Mouse (Mus musculus) ES-CJ7 (cell line): ENCODE data around the gene Tbc1d16.

Source experiments
- DNase-seq: peaks from one replicate; pipeline ENCODE4 v3.0.0; 2011; ENCODE audit warnings: low read depth, low spot score

Tbc1d16 gene

DNA sequence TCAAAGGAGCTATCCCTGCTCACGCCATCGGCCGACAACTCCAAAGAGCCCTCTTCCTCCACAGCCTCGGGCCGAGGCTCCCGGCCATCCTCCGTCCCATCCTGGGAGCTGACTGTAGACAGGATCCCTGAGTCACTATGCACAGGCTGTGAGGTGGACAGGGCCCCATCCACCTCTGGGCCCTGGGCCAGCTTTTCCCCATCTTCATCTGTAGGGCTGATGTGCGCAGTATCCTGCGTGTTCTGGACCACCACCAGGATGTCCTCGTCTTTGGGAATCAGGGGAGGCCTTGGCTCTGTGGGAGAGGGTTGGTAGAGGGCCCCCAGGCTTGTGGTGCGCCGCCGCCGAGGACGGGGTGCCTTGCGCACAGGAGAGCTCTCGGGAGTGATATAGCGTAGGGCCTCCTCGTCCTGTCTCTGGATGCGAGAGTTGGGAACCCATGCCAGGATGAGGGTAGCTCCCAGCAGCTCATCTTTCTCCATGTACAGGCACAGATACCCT lies 19.4 kb downstream of the Tbc1d16 start:
- DNase-seq, result no peak

DNA sequence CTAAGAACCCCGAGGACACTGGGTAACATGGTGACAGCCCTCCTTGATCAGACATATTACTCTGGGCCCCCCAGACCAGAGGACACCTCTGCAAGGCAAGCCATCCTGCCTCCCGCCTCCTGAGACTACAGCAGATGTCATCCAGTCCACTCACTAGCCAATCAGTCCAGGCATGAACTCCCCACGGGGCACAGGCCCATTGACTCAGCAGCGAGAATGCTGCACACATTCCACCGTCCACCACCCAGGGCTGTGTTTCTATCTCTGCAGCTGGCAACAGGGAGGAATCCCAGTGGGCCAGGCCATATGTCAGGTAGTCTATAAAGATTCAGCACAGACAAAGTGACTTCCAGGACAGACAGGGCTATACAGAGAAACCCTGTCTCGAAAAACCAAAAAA lies 20.3 kb downstream of the Tbc1d16 start:
- DNase-seq, result no peak

DNA sequence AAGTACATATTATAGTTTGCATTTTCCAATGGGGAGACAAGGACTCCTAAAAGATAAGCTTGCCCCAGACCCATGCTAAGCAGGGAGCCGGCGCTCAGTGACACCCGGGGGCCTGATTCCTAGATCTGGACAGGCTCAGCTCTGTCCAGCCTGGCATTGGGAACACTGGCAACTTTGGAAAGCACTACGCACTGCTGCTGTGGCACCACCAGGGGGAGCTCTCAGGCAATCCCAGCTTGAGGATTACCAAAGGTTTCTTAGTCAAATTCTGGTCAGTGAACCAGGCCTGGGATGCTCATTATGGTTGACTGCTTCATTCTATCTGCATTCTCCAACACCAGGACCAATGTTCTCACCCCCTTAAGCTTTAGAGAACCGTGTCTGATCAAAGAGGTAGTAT lies 21.7 kb downstream of the Tbc1d16 start:
- peak; percentile 72 for DNase-seq

DNA sequence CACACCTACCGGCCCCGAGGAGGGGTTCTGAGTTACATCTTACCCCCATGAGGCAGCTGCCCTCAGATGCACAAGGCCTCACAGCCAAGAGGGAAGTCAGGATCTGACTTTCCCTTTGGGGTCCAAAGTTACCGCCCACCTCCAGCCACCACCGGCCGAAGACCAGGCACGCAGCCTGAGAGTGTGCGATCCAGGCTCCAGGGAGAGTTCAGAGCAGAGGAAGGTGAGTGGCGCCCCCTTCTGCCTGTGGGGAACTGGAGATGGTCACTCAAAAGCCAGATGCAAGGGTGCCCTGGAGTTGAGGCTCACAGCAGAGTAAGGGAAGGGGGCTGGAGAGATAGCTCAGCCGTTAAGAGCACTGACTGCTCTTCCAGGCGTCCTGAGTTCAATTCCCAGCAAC lies 22.6 kb downstream of the Tbc1d16 start:
- peak; percentile 68 for DNase-seq

DNA sequence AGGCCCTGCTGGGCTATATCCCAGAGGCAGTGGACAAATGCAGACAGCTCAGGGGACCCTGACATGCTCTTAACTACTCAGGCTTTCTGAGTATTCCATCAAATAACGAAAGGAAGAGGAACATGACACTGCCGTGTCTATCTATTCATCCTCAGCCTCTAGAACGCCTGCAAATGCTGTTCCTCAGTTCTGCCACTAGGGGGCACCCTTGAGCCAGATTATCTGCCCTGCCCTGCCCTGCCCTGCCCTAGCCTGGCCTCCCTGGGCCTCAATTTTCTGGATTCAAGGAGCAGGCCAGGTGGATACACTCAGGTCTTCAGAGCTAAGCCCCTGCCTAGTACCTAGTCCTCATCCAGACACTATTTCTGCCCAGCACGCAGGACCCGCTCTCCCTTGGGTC lies 24.9 kb downstream of the Tbc1d16 start:
- DNase-seq, result no peak

DNA sequence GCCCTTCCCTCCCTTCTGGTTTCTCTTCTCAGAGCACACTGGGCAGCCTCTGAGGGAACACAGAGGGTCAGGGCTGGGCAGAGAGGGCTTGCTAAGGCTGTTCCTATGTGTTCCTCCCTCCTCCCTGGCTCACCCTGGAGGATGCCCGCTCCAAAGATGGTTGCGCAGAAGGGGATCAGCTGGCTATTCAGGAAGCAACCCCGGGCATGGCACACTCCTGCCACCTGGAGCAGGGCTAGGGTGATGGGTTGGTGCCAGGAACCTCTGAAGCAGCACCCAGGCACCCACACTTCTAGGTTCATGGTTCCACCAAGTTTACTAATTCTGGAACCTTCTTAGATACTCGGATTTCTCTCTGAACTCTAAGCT lies 29.1 kb downstream of the Tbc1d16 start:
- DNase-seq, result no peak

DNA sequence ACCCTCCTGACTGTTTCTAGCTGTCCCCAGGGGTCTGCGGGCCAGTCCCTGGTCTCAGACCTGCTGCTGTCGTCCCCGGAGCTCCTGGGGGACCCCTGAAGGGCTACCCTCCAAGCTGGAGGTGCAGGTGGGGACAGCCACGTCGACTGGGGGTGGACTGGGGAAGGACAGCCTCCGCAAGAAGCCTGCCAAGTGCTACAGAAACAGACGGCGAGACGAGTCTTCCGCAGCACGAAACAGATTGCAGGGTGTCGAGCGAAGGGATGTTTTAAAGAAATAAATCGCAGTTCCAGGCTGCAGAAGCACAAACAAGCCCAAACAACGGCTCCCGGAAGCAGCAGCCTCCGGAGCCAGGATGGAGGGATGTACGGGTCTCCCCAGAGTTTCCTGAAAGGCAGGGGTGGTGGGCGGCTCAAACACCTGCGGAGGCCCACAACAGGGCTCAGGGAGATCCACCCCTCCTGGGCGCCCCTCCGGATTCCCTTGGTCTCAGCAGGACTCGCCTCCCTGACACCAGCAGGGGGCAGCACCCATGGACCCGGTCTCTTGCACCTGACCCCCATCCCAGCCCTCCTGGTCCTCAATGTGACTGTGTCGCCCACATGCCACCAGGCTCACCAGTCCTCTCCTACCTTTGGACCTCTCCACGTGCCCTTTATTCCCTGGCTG lies 29.6 kb downstream of the Tbc1d16 start:
- DNase-seq, result peak; percentile 50

DNA sequence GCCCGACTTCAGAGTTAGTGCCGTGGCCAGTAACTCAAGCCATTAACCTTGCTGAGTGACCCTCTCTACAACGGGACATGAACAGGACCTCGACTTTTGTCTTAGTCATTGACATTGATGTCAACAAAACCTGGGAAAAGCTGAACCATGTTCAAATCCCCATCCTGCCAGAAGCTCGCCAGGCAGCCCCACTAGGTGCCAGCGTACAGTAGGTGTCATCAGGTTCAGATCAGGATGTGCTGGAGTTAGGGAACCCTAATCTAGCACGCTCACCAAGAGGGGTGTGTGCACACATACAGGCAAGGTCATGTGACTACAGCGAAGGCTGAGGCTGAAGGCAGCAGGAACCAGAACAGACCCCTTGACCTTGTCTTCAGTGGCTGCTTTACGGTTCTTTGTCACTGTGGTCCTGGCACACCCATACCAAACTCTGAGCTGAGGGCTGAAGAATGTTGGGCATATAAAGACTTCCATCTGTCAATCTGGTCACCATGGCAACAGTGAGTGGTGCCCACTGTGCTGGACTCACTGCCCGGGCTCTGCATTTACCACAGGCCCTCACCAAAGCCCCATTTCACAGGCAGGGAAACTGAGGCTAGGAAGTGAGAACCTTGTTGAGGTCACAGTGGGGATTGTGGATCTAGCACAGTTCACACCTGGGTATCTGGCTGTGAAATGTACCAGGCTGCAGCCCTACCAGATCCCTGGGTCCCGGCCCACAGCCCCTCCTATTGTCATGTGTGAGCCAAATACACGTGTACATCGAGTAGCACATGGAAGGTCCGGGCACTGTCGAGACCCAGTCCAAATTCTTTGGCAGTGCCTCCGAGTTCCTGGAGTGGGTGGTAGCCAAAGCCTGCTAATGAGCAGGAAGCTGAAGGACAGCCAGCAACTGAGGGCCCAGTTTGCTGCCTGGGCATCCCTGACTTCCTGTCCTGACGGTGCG lies 30.4 kb downstream of the Tbc1d16 start:
- DNase-seq, result no peak

DNA sequence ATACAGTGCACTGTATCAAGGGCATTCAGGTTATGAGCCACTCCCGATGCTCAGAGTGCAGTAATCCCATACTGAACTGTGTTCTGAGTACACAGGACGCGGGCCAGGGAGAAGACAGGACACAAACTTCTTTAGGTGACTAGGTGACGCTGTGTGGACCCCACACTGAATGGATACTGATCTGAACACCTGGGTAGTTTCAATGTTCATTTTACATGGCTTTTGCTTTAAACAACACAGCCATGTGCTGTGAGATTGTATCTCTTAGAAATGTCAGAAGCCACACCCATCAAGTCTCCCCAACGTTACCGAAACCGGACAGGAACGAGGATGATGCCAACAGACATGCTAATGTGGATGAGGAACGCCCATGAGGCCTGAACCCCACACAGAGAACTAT lies 35.7 kb downstream of the Tbc1d16 start:
- no peak for DNase-seq

DNA sequence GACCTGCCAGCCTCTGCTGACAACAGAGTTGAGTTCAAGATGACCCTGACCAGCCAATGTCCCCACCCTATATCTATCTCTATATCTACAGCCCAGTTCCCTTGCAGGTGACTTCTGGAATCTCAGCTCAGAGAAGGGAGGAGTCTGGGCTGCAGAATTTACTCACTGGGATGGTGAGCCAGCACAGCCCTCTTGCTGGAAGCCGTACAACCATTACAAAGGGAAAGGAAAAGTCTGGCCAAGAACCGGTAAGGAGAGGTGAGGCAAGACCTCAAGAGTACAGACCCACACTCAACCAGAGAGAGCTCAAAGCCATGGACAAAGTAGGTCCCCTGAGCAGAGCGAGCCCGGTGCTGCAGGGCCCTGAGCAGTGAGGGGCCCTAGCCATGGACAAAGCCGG lies 36.1 kb downstream of the Tbc1d16 start:
- no peak for DNase-seq

DNA sequence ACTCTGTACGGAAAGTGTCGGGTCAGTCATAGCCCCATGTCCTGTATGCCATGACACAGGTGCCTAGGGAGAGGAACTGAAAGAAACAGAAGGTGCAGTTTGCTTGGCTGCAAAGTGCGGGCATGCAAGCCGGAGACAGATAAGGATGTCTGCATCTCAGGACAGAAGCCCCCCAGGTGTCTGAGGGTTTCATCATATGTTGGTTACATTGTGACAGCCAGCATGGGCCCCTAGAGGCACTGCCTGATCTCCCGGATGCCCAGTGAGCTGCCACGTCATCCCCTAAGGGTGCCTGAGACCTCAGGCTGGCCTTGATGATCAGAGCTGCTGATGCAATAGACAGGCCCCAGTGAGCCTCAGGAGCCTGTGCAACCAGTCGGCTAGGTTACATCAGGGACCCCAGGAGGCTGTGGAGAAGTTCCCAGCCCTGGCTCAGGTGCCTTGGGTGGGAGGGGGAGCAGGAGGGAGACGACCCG lies 36.7 kb downstream of the Tbc1d16 start:
- DNase-seq, result no peak

DNA sequence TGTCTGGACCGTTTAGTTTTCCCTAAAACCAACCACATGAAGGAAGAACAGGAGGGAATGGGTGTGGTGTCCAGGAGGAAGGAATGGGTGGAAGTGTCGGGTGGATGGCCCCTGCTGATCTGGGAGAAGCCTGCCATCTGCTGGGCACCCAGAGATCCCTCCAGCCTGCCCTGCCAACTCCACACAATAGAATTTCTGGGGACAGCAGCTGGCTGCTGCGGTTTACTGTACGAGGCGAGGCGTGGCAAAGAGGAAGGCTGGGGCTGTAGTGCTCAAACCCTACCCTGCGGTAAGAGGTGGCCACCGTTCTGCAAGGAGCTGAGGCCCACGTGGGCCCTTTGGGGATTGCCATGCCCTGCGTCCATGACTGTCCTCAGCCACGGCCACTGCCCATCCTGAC lies 37.8 kb downstream of the Tbc1d16 start:
- peak; percentile 63 for DNase-seq

DNA sequence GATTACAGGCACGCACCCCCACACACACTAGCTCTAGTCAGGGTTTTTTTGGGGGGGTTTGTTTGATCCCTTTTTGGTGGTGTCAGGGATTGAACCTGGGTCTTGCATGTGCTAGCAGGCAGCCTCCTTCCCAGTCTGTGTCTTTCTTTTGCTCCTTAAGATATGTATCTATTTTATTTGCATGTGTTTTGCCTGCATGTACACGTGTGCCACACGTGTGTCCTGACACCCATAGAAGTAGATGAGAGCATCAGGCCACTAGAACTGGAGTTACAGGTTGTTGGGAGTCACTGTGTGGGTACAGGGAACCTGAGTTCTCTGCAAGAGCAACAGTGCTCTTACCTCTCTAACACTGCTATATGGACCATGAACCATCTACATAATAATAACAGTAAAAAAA lies 39.0 kb downstream of the Tbc1d16 start:
- no peak for DNase-seq

DNA sequence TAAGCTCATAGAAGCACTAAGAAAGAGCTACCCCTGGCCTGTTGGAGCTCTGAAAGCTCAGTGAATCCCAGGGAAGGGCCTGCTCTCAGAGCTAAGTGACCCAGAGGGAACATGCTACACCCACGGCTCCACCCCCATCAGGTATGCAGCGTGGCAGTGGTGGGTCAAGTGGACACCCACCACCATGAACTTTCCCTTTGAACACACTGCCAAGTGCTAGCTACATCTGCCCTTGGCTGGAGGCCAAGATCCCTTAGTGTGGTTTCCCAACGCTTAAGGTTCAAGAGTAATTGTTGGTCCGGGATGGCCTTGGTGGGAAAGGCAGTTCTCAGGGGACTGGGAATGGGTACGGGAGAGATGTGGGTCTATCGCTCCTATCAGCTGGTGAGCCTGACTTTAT lies 39.9 kb downstream of the Tbc1d16 start:
- no peak for DNase-seq

DNA sequence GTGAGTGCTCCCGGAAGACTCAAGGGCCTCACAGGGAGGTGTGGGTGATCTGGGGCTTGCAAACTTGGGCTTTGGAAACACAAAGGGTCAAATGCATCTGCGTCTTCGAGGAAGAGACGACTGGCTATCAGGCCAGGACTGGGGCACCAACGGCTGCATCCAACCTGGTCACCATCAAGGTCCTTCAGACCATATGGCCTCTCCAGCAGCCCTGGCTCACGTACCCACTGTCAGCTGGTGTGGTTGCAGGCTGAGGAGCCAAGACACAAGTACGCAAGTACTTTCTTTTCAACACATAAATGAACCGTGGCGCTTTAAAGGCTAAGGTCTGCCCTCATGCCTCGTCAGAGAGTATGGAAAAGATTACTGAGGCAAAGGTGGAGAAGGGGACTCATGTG lies 40.5 kb downstream of the Tbc1d16 start:
- no peak for DNase-seq

DNA sequence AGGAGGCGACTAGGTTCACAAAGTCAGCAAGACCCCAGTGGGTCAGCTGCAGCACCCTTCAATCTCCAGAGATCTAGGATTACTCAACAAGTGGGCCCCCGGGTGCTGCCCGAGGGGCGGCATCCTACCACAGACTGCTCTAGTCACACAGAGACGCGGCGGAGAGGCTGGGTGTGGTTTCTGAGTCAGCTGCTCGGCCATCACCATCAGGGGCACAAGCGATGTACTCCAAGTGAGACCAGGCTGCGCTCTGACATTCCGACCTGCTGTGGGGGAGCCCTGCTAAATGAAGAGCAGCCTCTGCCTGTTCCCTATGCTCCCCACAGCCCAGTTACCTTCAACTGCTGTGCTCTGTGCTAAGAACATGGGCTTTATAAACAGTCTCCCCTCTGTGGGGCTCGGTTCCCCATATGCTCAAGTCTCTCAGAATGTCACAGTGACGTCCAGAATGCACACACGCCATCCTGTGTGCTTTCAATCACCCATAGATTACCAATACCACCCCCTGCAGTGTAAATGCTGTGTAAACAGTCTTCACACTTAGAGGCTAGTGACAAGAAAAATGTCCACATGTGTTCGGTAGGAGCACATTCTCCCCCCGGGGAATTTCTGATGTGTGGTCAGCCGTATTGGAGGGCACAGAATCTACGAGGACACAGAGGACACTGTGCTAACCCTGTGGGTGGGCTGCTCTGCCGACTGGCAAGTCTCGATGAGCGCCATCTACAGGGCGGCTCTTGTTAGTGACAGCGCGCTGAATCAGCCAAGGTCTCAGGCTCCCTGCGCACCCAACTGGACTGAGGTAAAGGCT lies 41.1 kb downstream of the Tbc1d16 start:
- DNase-seq, result peak; percentile 64

DNA sequence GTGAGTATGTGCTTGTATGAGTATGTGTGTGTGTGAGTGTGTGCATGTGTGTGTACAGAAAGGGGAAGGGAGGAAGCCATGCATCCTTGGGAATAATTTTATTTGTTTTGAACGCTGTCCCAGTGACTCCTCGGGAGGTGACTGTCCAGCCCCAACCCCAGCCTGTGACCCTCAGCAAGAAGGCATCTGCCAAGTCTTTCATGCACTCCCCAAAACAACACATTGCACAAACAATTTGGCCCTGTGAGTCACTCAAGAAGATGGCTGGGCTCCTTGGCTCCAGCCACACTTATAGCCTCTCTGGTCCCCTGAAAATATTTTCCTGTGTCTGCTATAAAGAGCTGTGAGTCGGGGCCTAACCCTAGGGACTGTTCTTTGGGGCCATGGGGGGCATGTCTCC lies 41.9 kb downstream of the Tbc1d16 start:
- no peak for DNase-seq

DNA sequence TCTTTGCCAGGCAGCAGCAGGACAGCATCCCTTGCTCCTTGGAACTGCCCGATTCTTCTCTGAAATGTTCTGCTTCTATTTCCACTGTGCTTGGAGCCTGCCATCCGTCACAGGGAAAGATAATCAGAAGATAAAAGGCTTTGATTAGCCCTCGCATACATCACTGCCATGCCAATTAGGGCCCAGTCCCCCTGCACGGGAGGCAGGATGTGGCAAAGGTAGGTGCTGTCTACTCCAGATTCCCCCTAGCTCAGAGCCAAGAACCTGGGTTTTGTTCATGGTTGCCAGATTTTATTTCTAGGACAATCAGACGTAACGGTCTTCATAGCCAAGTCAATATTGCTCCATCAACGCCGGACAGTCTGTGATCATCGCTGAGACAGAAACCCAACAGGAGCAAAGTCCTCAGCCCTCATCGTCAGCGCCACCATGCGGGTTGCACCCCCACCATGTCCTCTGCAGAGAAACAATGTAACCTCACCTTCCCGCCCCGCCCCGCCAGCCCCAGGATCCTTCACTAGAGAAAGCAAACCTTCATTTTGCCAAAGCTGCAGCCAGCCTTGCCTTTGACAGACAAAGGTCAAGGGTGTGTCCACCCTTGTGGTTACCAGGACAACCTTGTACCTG lies 44.5 kb downstream of the Tbc1d16 start:
- DNase-seq, result peak; percentile 83

DNA sequence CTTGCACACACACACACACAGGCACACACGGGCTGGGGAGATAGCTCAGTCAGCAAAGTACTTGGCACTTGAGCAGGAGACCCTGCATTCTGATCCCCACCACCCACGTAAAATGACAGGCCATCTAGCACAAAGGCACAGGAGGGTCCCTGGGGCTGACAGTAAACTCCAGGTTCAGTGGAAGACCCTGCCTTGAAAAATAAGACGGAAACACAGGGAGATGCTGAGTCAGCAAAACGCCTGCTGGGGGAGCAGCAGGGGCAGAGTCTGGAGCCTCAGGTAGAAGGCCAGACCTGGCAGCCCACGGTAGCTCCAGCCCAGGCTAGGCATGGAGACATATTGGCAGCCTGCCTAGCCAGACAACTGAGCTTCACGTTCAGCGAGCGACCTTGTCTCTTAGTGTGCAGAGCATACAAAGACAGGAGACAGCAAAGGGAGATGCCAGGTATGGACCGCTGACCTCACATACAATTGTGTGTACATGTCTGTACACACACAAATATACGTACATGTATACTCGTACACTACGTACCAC lies 46.4 kb downstream of the Tbc1d16 start:
- no peak for DNase-seq

DNA sequence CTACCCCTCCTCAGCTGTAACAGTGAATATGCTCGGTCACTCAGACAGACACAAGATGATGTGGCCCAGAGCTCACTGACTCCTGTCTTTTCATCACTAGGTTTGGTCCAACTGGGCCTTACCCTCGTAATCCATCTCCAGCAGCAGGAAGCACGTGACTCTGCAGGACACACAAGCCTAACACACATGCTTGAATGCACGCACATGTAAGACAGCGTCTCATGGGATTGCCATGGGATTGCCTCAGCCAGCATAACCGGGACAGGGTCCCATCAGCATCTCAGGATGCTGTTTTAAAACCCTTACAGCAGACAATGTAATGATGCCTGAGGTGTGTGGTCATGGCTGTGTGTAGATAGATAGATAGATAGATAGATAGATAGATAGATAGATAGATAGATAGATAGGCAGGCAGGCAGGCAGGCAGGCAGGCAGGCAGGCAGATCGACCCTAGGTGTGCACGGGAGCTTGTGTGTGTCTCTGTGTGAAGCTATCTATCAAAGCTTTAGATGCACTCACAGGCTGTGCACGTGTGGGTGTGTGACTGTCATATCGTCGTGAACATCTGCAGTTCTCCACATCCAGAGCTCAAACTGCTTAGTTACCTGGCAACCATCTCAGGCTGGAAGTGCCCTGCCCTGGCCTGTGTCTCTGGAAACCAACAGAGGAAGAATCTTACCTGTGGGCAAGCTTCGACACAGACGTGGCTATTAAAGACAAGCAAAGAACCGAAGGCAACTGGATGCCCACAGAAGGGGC lies 47.3 kb downstream of the Tbc1d16 start:
- no peak for DNase-seq

DNA sequence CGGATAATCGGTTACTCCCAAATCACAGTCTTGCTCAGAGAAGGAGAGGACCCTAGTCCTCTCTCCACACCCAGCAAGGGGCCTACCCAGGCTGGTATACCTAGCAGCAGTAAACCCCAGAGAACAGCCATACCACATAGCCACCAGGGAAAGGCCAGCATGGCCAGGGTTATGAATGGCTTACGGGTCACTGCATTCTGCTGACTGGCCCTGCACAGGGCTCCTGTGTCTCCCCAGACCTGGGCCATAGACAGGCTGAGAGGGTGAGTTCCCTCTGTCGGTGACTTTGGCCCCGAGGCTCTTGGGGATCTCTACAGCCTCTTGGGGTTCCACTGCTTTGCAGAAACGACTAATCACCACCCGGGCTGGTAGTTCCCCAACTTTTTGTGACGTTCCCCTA lies 50.0 kb downstream of the Tbc1d16 start:
- no peak for DNase-seq
